Mouse (Mus musculus): ENCODE data around the gene Atg10.

Atg10 gene

GRCm38 (mm10) chr13:91171766-91172491 is 51.8 kb downstream of the Atg10 start:
- DNase-seq: no peak

- DNase-seq: no peak
Observed at GRCm38 (mm10) chr13:91171205-91171604, 52.6 kb downstream of the Atg10 start.

GRCm38 (mm10) chr13:91169529-91170319 is 54.0 kb downstream of the Atg10 start:
- DNase-seq: no peak

GRCm38 (mm10) chr13:91168486-91168885 is 55.3 kb downstream of the Atg10 start:
- peak; percentile 20 for DNase-seq

- no peak for DNase-seq
Observed at GRCm38 (mm10) chr13:91167561-91167960, 56.2 kb downstream of the Atg10 start.

GRCm38 (mm10) chr13:91166286-91166685 is 57.5 kb downstream of the Atg10 start:
- DNase-seq: peak; percentile 25

- DNase-seq: peak; percentile 37
Observed at GRCm38 (mm10) chr13:91165200-91165599, 58.6 kb downstream of the Atg10 start.

GRCm38 (mm10) chr13:91163292-91163691 is 60.5 kb downstream of the Atg10 start:
- DNase-seq: no peak

- DNase-seq: peak; percentile 33
Observed at GRCm38 (mm10) chr13:91162452-91162851, 61.3 kb downstream of the Atg10 start.

GRCm38 (mm10) chr13:91160616-91161015 is 63.2 kb downstream of the Atg10 start:
- DNase-seq: no peak

GRCm38 (mm10) chr13:91159881-91160280 is 63.9 kb downstream of the Atg10 start:
- no peak for DNase-seq

GRCm38 (mm10) chr13:91157941-91158340 is 65.8 kb downstream of the Atg10 start:
- DNase-seq: no peak

GRCm38 (mm10) chr13:91157429-91157828 is 66.3 kb downstream of the Atg10 start:
- no peak for DNase-seq

- no peak for DNase-seq
Observed at GRCm38 (mm10) chr13:91156949-91157348, 66.8 kb downstream of the Atg10 start.

- no peak for DNase-seq
Observed at GRCm38 (mm10) chr13:91156308-91156707, 67.5 kb downstream of the Atg10 start.

- no peak for DNase-seq
Observed at GRCm38 (mm10) chr13:91155429-91156207, 68.2 kb downstream of the Atg10 start.

GRCm38 (mm10) chr13:91154622-91155021 is 69.1 kb downstream of the Atg10 start:
- no peak for DNase-seq

- no peak for DNase-seq
Observed at GRCm38 (mm10) chr13:91136337-91136736, 87.4 kb downstream of the Atg10 start.

GRCm38 (mm10) chr13:91133334-91133890 is 90.4 kb downstream of the Atg10 start:
- DNase-seq: no peak

- DNase-seq: peak; percentile 6
Observed at GRCm38 (mm10) chr13:91129071-91129470, 94.7 kb downstream of the Atg10 start.

GRCm38 (mm10) chr13:91128581-91128980 is 95.2 kb downstream of the Atg10 start:
- DNase-seq: no peak

GRCm38 (mm10) chr13:91118156-91118555 is 105.6 kb downstream of the Atg10 start:
- no peak for DNase-seq

GRCm38 (mm10) chr13:91114880-91115279 is 108.9 kb downstream of the Atg10 start:
- no peak for DNase-seq

All from lung, postnatal 36 days (tissue).